Mouse (Mus musculus) MEL (cell line): Measurements from ENCODE around the gene Cdc42bpa.

Source experiments
- BHLHE40 ChIP-seq: IDR thresholded peaks from 2 replicates; pipeline ENCODE4 v1.6.1; 2012; ENCODE audit warnings: low read depth, mild to moderate bottlenecking, inconsistent platforms, low read length, improper control_type of control experiment, borderline replicate concordance
- CTCF ChIP-seq, 3 experiments: IDR thresholded peaks in 2 of 3; conservative IDR thresholded peaks in 1 of 3; 2 replicates each; pipeline ENCODE4 v1.5.1; 2011 to 2012; ENCODE audit warnings: low read length in 3 of 3, low read depth in 2 of 3, mild to moderate bottlenecking in 2 of 3, improper control_type of control experiment in 1 of 3, inconsistent platforms in 1 of 3, mixed read lengths in 1 of 3, moderate library complexity in 1 of 3; ENCODE audit not compliant: control insufficient read depth in 1 of 3, insufficient read depth in 1 of 3, poor library complexity in 1 of 3, severe bottlenecking in 1 of 3
- E2F4 ChIP-seq: IDR thresholded peaks from 2 replicates; pipeline ENCODE4 v1.6.1; 2011; ENCODE audit warnings: low read depth, low read length, improper control_type of control experiment, borderline replicate concordance
- ELF1 ChIP-seq: IDR thresholded peaks from 2 replicates; pipeline ENCODE4 v1.6.1; 2014; ENCODE audit warnings: low read depth, mild to moderate bottlenecking, inconsistent platforms, low read length, improper control_type of control experiment, moderate library complexity
- EP300 ChIP-seq, 2 experiments: IDR thresholded peaks; 2 replicates each; pipeline ENCODE4 v1.6.1; 2011; ENCODE audit warnings: improper control_type of control experiment in 2 of 2, low read length in 2 of 2, low read depth in 1 of 2, mild to moderate bottlenecking in 1 of 2
- GATA1 ChIP-seq: IDR thresholded peaks from 2 replicates; pipeline ENCODE4 v1.6.1; 2011; ENCODE audit warnings: low read depth, low read length, improper control_type of control experiment
- NELFE ChIP-seq: IDR thresholded peaks from 2 replicates; pipeline ENCODE4 v1.6.1; 2011; ENCODE audit warnings: low read depth, low read length, improper control_type of control experiment
- POLR2A ChIP-seq, 2 experiments: IDR thresholded peaks; 2 replicates each; pipeline ENCODE4 v1.6.1; 2011 to 2012; ENCODE audit warnings: low read length in 2 of 2, mild to moderate bottlenecking in 2 of 2, control low read depth in 1 of 2, improper control_type of control experiment in 1 of 2, low read depth in 1 of 2, moderate library complexity in 1 of 2; ENCODE audit not compliant: control insufficient read depth in 1 of 2, insufficient read depth in 1 of 2, poor library complexity in 1 of 2
- POLR2AphosphoS5 ChIP-seq: IDR thresholded peaks from 2 replicates; pipeline ENCODE4 v1.6.1; 2012; ENCODE audit warnings: low read depth, borderline replicate concordance, mild to moderate bottlenecking, inconsistent platforms, low read length, moderate library complexity, mixed read lengths
- RAD21 ChIP-seq: IDR thresholded peaks from 2 replicates; pipeline ENCODE4 v1.6.1; 2011; ENCODE audit warnings: mild to moderate bottlenecking, low read depth, low read length, improper control_type of control experiment
- RCOR1 ChIP-seq: IDR thresholded peaks from 2 replicates; pipeline ENCODE4 v1.6.1; 2012; ENCODE audit warnings: low read depth, mild to moderate bottlenecking, inconsistent platforms, low read length, improper control_type of control experiment
- TAL1 ChIP-seq: IDR thresholded peaks from 2 replicates; pipeline ENCODE4 v1.6.1; 2012; ENCODE audit warnings: mild to moderate bottlenecking, inconsistent platforms, low read length, moderate library complexity, mixed read lengths
- USF1 ChIP-seq: IDR thresholded peaks from 2 replicates; pipeline ENCODE4 v1.6.1; 2014; ENCODE audit warnings: low read depth, mild to moderate bottlenecking, inconsistent platforms, low read length, improper control_type of control experiment, moderate library complexity
- ZMIZ1 ChIP-seq: IDR thresholded peaks from 2 replicates; pipeline ENCODE4 v1.6.1; 2012; ENCODE audit warnings: low read depth, mild to moderate bottlenecking, inconsistent platforms, low read length, improper control_type of control experiment, moderate library complexity

DNA sequence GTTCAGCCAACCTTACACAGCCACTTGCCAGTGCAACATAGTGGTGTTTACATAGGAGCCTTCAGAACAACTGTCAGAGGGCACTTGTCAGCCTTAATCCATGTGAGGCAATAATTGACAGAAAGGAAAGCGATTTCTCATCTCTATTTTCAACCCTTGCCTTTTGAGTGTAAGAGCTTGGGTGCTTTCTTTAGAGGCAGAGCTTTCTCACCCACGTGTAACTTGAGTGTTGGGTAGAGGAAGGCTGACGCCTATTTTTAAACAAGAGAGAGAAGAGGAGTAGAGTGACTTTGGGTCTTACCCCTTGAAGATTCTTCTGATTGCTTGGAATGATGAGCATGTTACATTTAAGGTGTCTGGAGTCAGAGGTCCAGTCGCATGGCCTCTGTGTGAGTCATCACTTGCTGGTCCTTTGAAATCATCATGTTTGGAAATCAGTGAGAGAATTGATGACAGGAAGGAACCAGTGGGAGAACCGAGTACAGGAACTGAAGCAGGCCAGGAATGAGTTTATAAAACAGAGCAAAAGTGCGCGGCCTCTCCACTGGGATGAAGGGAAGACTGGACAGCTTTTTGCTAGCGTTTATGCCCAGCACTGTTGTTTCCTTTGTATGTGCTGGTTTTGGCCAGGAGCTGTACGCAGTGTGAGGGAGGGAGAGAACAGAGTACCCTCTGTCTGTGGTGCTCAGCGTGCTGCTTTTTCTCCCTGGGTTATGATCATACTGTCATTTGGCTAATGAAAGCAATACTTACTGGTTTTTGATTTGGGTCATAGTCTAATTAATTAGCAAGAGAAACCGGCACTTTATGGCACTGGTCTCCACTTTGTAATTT, 61.4 kb downstream of the Cdc42bpa start:
- TF ChIP-seq EP300 (IDR thresholded peaks at IDR 0.05; ENCODE audit: low read depth in 1 of 2, low read length in 2 of 2) = no peak
- TF ChIP-seq RAD21 = no peak
- no peak for TF ChIP-seq CTCF (IDR thresholded peaks at IDR 0.05 in 2 of 3, conservative IDR thresholded peaks at IDR 0.05 in 1 of 3; ENCODE audit: control insufficient read depth in 1 of 3, insufficient read depth in 1 of 3, low read depth in 2 of 3, low read length in 3 of 3, poor library complexity in 1 of 3, severe bottlenecking in 1 of 3)
- no peak for TF ChIP-seq RCOR1
- TF ChIP-seq E2F4 = no peak
- no peak for TF ChIP-seq GATA1
- TF ChIP-seq TAL1 = no peak
- no peak for TF ChIP-seq POLR2AphosphoS5
- no peak for TF ChIP-seq ELF1
- TF ChIP-seq BHLHE40 = no peak
- no peak for TF ChIP-seq POLR2A (IDR thresholded peaks at IDR 0.05; ENCODE audit: control insufficient read depth in 1 of 2, insufficient read depth in 1 of 2, low read depth in 1 of 2, low read length in 2 of 2, poor library complexity in 1 of 2)
- no peak for TF ChIP-seq USF1
- TF ChIP-seq NELFE = no peak
- no peak for TF ChIP-seq ZMIZ1
